Mouse (Mus musculus) right cerebral cortex, postnatal 14 days (tissue): Measurements from ENCODE around the gene Fgfr2.
A peak's percentile ranks its signal among the peaks of the same experiment; 100 is the strongest.

Source experiments
- DNase-seq: peaks from one replicate; pipeline ENCODE4 v3.0.0; 2022

Fgfr2 gene

GRCm38 (mm10) chr7:130340412-130341152, 2782.6 kb downstream of the Fgfr2 start:
- no peak for DNase-seq

DNA sequence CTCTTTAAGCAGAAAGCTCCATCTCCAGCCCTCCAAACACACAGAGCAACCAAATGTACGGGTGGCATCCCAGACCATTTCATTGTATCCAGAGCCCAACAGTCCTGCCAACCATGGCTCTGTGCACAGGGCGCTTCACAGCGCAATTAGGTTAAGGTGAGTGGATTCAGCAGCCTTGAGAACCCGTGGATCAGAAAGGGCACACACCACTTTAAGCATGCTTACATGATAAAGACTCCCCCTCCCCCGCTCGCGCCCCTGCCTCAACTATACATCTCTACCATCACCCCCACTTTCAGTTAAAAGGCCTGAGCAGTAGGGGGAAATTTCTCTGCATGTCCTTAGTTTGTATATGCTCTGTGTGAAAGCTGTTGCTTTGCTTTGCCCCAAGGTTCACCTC, 2785.5 kb downstream of the Fgfr2 start:
- no peak for DNase-seq

DNA sequence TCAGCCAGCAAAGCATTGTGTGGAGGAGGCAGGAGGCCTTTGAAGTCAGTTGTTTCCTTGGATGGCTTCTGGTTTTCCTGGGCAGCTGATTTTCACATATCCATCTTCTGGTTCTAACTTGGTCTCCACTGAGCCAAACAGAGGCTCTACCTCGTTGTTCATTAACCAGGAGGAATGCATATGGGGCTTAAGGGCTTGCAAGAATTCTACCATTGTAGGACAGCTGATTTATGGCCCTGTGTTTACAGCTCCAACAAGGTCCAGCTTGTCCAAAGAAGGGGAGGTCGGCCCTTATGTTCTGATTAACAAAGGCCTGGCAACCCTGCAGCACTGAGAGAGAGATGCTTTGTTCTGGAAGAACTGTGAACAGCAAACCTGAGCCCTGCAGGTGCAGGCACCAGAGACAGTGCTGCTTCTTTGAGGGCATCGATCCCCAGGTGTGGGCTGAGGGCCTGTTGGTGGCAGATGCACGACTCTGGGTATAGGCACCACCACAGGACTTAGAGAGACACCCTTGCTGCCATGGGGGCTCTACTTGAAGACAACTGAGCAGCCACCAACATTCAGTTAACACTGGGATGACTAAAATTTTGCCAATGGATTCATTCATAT, 2787.6 kb downstream of the Fgfr2 start:
- DNase-seq = no peak

DNA sequence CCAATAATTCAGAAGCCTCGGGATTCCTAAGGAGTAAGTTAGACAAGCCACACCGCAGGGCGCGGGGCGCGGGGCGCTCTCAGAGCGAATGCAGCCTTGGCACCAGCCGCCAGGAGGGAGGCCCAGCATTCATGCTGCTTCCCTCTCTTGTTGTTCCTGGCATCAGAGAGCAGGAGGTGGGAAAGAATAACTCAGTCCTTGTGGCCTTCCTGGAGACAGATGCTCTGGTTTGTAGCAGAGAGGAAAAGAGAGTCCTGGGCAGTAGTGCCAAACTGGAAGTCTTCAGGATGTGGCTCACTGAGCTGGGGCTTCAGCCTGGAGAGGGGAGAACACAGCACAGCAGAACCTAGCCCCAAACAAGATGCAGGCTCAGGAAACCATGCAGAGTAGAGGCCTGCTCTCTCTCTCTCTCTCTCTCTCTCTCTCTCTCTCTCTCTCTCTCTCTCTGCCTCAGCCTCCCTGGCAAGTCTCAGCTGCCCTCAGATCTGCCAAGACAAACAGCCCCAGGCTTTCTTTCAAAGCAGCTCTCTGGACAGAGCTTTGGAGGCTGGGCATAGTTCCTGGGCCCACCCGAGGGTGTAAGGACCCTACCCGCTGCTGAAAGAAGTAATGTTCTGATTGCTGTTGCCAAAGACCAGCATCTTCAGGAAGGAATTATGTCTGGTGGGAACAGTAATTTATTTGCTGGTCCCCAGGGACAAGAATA, 2790.5 kb downstream of the Fgfr2 start:
- no peak for DNase-seq

GRCm38 (mm10) chr7:130327603-130328365, 2795.4 kb downstream of the Fgfr2 start:
- no peak for DNase-seq

GRCm38 (mm10) chr7:130325983-130326433, 2797.1 kb downstream of the Fgfr2 start:
- peak; percentile 14 for DNase-seq

- DNase-seq = no peak
Measured at GRCm38 (mm10) chr7:130324716-130325401, 2798.3 kb downstream of the Fgfr2 start.

GRCm38 (mm10) chr7:130323766-130324165, 2799.4 kb downstream of the Fgfr2 start:
- no peak for DNase-seq

DNA sequence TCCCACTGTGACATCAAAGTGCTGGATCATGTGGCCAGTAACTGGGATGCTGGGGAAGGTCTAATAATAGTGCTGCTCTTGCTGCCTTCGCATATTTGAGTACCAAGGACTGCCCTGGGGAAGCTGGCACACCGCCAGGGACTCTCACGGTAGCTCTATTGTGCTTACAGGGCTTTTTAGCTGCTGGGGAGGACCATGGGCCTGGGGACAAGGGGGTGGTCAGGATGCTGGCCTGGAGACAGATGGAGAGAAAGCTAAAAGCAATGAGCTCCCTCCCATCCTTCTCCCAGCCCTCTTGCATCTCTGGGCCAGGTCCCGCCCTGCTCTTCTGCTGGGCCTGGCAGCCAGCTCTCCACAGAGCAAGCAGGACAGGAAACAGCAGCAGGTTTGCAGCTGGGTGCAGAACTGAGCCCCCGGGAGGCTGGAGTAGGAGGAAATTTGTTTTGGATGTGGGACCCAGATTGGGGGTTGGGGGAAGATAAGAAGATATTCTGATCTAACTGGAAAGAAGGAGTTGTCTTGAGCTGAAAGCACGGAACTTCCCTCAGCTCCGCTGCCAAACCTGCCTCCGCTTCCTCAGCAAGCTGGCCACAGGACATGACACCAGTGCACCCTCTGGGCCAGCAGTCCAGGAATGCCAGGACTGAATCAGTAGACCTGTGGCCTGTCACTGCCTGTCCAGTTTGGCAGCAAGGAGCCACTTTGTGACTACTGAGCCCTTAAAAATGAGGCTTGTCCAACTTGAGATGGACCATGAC, 2803.2 kb downstream of the Fgfr2 start:
- DNase-seq = peak; percentile 62

DNA sequence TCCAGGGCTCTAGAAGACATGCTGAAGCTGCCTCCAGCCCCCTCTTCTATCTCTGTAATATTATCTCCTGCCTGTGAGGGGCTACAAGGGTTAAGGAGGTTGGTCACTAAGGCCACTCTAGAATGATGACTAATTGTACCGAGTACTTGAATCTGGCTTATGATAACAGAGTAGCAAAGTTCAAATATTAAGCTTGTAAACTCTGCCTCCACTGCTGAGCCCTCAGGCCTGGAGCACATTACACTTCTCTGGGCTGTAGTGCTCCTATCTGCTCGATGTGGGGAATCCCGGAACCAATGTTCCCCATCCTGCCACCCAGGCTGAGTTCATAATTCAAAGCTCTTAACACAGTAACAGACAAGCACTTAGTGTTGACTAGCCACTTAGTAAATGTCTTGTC, 2806.9 kb downstream of the Fgfr2 start:
- no peak for DNase-seq

DNA sequence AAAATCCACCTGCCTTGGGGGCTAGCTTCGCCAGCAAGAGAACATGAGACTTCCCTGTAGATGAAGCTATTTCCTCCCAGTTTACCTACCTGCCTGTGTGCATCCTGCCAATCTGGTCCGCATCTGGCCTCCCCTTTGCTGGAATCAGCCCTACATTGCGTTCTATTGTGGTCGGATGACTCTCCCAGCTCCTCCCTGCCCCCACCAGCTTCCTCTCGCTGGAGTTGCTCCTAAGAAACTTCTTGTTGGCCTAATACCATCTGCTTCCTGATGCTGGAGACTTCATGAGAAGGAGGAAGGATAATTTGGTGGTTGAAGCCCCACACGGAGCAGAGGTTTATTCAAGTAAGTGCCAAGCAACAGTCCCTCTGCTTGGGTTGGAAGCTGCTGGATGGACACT, 2807.9 kb downstream of the Fgfr2 start:
- no peak for DNase-seq

- DNase-seq = no peak
Measured at GRCm38 (mm10) chr7:130314658-130315057, 2808.5 kb downstream of the Fgfr2 start.

GRCm38 (mm10) chr7:130311362-130311761, 2811.8 kb downstream of the Fgfr2 start:
- DNase-seq = no peak

DNA sequence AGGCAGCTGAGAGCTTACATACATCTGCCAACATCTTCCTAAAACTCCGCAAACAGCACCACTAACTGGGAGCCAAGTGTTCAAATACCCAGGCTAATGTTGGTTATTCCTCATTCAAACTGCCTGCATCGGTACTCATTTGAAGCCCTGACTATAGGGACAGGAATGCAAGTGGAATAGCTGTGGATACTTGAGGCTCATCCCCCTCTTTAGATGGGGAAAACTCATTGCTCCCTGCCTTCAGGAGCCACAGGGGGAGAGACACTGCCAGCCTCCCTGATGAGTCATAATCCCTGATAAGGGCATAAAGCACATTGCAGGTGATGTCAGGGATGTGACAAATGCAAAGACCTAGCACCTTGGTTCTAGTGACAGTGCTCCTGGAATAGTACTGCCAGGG, 2814.0 kb downstream of the Fgfr2 start:
- DNase-seq = no peak

- no peak for DNase-seq
Measured at GRCm38 (mm10) chr7:130307036-130307435, 2816.1 kb downstream of the Fgfr2 start.

DNA sequence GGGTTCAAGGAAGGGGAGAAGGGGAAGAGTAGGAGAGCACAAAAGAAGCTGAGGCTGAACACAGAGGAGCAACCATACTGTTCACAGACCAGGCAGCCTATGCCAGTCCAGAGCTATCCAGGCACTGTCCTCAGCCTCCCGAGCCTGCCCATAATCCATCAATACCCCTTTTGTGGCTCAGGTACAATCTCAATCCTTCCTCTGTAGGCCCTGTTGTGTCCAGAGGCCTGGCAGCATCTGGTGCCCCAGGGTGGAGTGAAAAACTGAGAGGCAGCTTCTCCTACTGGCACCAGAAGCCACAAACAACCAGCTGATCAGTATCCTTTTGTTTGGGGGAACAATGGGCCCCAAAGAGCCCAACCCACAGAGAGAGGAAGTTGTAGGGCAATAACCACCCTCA, 2818.5 kb downstream of the Fgfr2 start:
- no peak for DNase-seq

- DNase-seq = no peak
Measured at GRCm38 (mm10) chr7:130303464-130303863, 2819.7 kb downstream of the Fgfr2 start.

DNA sequence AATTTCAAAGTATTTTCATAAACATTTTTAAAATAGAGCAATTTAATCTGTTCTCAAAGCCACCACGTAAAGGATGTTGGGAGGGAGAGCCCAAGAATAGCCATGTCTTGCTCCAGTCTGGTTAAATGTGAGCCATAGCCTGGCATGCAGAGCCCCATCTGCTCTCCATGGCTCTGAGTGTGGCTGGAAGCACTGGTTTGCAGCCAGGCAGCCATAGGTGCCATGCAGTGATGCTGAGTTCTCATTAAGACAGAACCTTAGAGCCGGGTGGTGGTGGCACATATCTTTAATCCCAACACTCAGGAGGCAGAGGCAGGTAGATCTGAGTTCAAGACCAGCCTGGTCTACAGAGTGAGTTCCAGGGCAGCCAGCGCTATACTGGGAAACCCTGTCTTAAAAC, 2822.5 kb downstream of the Fgfr2 start:
- DNase-seq = no peak

DNA sequence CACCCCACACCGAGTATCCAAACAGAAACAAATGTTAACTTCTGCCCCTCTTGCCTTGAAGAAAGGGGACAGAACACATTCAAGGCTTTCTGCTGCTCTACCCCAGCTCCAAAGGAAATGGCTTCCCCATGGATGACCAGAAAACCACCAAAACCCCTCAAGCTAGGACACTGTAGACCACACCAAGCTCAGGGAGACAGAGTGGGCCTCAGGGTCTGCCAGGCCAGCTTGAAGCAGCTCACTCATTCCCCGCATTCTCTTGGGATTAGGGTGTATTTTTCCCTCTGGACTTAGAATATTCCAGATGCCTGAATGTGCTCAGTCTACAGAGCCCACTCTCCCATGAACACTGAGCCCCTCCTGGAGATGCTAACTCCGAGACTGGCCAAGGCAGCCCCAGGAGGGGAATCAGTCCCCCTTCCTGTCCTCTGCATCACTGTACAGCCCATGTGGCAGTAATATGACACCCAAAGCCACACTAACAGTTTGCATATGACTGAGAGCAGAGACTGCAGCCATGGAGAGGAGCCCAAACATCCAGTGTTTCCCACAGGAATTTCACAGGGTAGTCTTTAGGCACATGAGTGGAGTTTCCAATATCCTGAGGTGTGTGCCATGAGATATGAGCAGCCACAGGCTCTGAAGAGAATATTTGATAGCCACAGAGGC, 2824.1 kb downstream of the Fgfr2 start:
- DNase-seq = no peak

GRCm38 (mm10) chr7:130291179-130291578, 2832.0 kb downstream of the Fgfr2 start:
- DNase-seq = no peak

DNA sequence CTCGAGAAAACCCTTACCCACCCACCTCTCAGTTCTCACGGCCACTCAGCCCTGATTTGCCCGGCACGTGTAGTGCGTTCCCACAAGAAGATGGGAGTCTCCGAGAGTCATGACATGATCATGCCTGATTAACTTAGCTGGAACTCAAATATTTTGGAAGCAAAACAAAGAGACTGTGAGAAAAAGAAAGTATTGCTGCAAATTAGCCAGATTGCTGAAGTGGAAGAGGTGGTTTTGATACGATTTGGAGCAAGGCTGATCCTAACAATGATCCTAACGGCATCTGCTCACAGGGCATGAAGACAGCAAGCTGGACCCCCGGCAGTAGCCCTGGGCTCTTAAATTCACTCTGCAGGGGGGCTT, 2833.7 kb downstream of the Fgfr2 start:
- DNase-seq = no peak
